Mouse (Mus musculus) liver, adult (tissue): ENCODE data around the gene Zpbp2.

Experiments used
- GATA4 ChIP-seq: IDR thresholded peaks from 2 replicates; pipeline ENCODE4 v1.6.1; 2014; ENCODE audit warnings: mild to moderate bottlenecking, low read length; ENCODE audit not compliant: insufficient replicate concordance

The Zpbp2 gene

DNA sequence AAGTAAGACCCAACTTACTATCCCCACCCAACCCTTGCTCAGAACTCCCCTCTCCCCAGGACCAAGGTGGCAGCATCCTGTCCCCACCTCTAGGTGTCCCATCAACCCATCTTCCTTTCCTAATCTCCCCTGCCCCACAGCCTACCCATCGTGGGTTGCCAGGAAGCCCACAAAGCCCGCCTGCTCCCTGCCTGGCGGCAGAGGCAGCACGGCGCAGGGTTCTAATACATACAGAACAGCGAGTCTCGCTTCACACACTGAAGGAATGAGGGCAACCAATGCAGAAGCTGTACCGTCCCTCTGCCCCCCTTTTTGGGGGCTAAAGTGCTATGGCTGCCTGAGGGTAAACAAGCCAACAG is 31.1 kb downstream of the Zpbp2 start:
- TF ChIP-seq GATA4, result no peak

DNA sequence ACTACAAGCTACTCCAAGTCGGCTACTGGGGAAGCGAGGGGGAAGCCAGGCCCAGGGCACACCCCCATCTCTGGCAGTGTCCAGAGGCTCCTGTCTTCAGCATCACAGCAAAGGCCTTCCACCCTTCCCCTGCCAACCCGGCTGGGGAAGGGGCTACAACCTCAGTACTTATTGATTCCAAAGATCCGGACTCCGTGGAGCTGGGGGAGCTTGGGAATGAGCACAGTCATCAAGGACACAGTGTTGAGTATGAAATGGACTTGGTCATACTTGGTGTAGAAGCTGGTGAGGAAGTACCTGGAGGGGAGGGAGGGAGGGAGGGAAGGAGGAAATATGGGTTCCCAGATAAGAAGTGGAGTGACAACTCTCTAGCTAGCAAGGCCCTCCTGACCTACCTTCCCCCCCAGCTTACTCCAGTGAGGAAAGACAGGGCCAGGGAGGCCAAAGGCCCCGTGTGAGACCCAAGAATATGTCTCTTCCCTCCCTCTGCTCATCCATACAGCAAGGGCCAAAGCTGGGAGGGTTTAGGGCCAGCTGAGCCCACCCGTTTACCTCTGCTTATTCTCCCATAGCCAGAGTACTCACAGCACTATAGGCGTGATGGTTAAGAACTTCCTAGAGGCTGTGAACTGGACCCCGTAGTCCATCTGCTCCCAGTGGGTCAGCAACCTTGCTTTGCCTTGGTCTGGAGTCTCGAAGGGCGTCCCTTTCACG is 31.8 kb downstream of the Zpbp2 start:
- no peak for TF ChIP-seq GATA4

DNA sequence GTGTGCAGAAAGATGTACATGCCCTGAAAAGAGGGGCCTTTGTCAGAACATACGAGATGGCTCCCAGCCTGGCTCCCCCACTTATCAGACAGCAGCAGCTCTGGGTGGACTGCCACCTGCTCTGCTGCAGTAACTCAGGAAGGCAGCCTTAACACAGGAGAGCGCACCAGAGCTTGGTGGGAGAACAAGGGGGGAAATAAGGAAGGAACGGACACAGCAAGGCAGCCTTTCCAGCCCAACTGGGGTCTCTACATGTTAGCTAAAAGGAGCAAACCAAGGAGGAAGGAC is 32.3 kb downstream of the Zpbp2 start:
- TF ChIP-seq GATA4, result no peak

GRCm38 (mm10) chr11:98583571-98583970 is 32.7 kb downstream of the Zpbp2 start:
- TF ChIP-seq GATA4, result no peak

DNA sequence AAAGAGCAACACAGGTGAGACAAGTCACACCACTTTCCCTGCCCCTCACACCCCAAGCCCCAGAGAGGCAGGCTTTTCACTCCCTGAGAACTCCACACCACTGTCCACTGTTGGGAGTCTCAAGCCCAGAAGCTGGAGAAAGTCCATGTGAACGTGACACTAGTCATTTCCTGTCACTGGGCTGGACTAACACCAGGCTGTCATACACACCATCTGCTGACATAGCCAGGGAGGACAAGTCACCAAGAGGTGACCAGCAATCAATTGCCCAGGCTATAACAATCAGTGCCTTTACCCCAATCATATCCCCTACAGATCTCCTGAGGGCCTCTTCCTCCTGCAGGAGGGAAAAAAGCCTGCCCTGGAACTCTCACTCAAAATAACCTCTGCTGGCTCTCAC is 33.2 kb downstream of the Zpbp2 start:
- TF ChIP-seq GATA4, result no peak

GRCm38 (mm10) chr11:98584629-98585177 is 33.8 kb downstream of the Zpbp2 start:
- no peak for TF ChIP-seq GATA4

DNA sequence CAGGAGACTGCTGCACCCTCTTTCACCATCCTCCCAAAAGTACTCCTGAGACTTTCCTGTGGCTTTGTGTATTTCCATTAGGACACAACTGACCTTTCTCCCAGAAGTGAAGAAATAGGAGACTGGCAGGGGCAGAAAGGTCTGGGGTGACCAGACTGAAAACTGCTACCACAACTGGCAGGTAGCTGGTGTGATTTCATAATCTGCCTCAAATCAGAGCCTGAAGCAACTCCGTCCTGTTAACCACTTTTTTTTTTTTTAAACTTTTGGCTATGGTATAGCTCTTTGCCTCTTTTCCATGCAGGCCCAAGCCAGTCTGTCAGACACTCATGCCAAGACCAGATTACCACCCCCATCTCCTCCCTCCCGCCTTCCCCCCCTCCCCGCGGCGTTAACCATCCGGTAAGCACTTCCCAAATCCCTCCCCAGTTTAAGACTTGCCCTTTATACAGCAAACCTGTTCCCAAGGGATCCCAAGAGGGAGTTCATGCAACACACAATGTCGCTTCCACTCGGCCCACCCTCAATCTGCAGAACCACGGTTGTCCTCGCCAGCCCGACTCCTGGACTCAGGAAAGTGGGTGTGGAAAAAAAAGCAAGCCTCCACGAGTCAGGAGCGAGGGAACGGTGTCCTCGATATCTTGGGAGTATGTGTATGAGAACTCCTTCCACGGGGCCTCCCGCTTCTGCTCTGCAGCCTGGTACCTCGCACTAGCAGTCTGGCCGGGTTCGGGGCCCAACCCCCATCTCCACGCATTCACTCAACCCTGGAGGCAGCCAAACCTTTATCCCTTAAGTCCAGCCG is 35.4 kb downstream of the Zpbp2 start:
- no peak for TF ChIP-seq GATA4

GRCm38 (mm10) chr11:98586892-98587563 is 36.1 kb downstream of the Zpbp2 start, which contains the start of gene Ormdl3:
TSS of gene Ormdl3 (minus strand) at chr11:98587368.
- peak; percentile 87; the same call in 1 of the 2 replicates for TF ChIP-seq GATA4

DNA sequence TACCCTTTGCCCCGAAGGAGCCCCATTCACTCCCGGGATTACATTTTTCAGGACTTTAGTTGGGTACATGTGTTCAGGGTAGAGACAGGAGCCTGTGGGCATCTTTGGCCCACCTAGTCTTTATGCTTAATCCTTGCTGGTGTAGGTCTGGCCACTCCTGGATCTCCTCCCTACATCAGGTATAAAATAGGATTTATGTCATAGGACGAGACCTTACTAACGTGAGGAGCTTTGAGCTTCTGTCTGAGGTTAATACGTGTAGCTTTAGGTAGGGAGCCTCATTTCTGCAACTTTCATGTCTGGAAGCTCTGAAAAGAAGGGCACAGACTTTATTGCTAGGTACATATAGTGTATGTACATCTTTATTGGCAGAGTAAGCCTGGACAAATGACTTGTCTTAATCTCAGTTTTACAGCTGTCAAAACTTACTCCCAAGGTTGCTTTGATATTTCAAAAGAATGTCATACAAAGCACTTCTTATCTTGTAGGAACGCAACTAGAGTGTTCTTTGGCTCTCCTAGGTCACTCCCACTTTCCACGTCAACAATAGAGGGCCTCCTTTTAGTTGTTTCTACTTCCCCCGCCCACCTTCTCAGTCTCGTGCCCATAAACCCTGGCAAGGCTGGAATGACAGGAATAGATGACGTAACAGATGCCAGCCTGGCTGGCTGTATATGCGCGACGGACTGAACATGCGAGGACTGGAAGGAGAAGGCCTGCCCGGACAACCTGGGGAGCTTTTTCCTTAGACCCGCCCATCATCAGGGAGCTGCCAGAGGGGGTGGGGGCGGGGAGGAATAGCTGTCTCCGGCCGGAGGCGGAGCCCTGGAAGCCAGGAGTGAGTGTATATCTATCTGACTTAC is 37.0 kb downstream of the Zpbp2 start:
- TF ChIP-seq GATA4, result no peak; the same call in 1 of the 2 replicates

DNA sequence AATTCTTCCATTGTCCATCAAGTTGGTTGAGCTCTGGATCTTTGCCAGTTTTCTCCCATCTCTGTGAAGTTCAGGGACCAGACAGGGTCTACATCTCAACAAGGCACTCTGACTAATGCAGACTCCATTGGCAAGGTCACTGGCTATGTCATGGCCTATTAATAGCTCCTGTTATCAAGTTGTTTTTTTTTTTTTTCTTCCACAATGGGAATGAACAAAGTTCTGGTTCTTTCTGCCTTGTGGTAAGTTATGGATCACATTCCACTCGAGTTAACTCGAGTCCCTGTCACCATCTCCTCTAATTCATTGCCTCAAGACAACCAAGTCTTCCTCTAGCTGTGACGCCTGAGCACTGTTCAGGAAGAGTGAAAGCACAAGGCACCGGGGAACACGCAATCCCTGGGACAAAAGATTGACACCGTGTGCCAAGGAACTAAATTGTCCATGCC is 38.0 kb downstream of the Zpbp2 start:
- no peak for TF ChIP-seq GATA4

DNA sequence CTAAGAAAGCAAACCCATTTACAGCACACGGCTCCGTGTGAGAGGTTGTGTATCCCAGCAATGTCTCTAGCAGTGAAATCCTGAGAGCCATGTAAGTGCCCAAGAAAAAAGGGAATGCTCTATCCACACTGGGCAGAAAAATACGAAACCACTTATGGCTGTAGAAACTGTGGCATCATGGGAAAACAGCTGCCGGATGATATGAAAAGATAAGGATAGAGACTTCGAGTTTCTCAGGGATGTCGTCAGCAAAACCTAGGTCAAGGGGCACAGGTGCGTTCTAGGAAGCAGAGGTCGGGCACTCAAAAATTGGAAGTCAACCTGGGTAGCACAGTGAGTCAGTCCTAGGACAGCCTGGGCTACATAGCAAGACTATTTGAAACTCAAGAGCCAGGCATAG is 38.4 kb downstream of the Zpbp2 start:
- TF ChIP-seq GATA4, result no peak

GRCm38 (mm10) chr11:98590548-98591445 is 39.9 kb downstream of the Zpbp2 start:
- TF ChIP-seq GATA4, result no peak

GRCm38 (mm10) chr11:98595021-98595420 is 44.1 kb downstream of the Zpbp2 start:
- TF ChIP-seq GATA4, result no peak

DNA sequence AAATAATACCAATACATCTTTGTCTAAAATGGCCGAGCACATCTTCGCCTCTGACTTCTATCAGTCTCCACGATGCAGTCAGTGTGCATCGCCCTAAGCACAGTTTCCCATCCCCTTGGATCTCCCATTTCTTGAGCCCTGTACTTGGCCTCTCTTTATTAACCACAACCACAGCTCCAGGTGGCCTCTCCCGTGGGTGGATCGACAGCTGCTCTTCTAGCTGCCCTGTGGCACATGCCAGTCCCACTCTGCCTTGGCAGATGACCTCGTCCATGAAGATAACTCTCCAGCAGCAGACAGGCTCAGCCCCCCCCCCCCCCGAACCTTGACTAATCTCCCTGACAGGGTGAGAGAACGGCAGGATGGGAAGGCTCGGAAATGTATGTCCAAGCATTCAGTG is 44.6 kb downstream of the Zpbp2 start:
- no peak for TF ChIP-seq GATA4
